21 mouse cellular contexts compared by ENCODE assay signal in genomic region chr17:45884021-45884722, GRCm38 (mm10).
DNase-seq lines count a peak whose midpoint lies in the region; ATAC-seq lines count a peak whose summit lies in the region.
"Had no signal": no experiment of that assay in that cellular context is flagged by ENCODE, and none has a peak within 500 bp of the region (broad histone marks: within the 10 kb centered on the region; RNA-seq: fewer than 3 reads in every experiment).

No protein-coding gene starts in this region.

- no peak overlapping the region for H3K4me2 ChIP-seq in kidney, embryonic 16.5 days (replicated peaks; ENCODE audit: low read depth, low read length)
- no peak overlapping the region for H3K4me2 ChIP-seq in intestine, embryonic 16.5 days (ENCODE audit: low read depth, low read length)
- H3K4me2 ChIP-seq in stomach, embryonic 16.5 days (ENCODE audit: low read depth, low read length): no peak overlapping the region
- H3K4me2 ChIP-seq: heart, embryonic 13.5 days; hindbrain, embryonic 15.5 days; limb, embryonic 13.5 days; lung, embryonic 14.5 days had no signal

- H3K9me3 ChIP-seq in kidney, embryonic 16.5 days (ENCODE audit: low read length): no peaks in the 10 kb centered on the region
- H3K9me3 ChIP-seq in intestine, embryonic 16.5 days (ENCODE audit: control insufficient read depth, low read length): no peaks in the 10 kb centered on the region
- H3K9me3 ChIP-seq in stomach, embryonic 16.5 days (replicated peaks; ENCODE audit: control insufficient read depth, low read length): no peaks in the 10 kb centered on the region
- H3K9me3 ChIP-seq: G1E; heart, embryonic 13.5 days; hindbrain, embryonic 15.5 days; limb, embryonic 13.5 days had no signal

- H3K27ac ChIP-seq in kidney, embryonic 16.5 days (ENCODE audit: low read length): no peak overlapping the region
- no peak overlapping the region for H3K27ac ChIP-seq in intestine, embryonic 16.5 days (ENCODE audit: low read length)
- no peak overlapping the region for H3K27ac ChIP-seq in stomach, embryonic 16.5 days (ENCODE audit: low read length)
- H3K27ac ChIP-seq: heart, embryonic 13.5 days; hindbrain, embryonic 15.5 days; limb, embryonic 13.5 days had no signal

- no peak for ATAC-seq in kidney, embryonic 16.5 days (ENCODE audit: low FRiP score, low TSS enrichment)
- peak; percentile 57 for ATAC-seq in intestine, embryonic 16.5 days
- 0 out of 2 replicates have a peak, but pooled peaks have one; percentile 26 for ATAC-seq in stomach, embryonic 16.5 days (ENCODE audit: insufficient read depth, low FRiP score)

- no peak overlapping the region for H3K4me3 ChIP-seq in kidney, embryonic 16.5 days (ENCODE audit: low read length)
- H3K4me3 ChIP-seq in intestine, embryonic 16.5 days (ENCODE audit: low read length): no peak overlapping the region
- no peak overlapping the region for H3K4me3 ChIP-seq in stomach, embryonic 16.5 days (replicated peaks; ENCODE audit: low read length)
- H3K4me3 ChIP-seq: heart, embryonic 13.5 days; hindbrain, embryonic 15.5 days; limb, embryonic 13.5 days had no signal

- WGBS in kidney, embryonic 16.5 days: 61% methylated on average over 9 of the region's 9 CpGs
- 48% methylated on average over 9 of the region's 9 CpGs for WGBS in intestine, embryonic 16.5 days
- WGBS in stomach, embryonic 16.5 days: 54% methylated on average over 9 of the region's 9 CpGs

- no peaks in the 10 kb centered on the region for H3K36me3 ChIP-seq in kidney, embryonic 16.5 days (ENCODE audit: insufficient read depth, low read length)
- no peaks in the 10 kb centered on the region for H3K36me3 ChIP-seq in intestine, embryonic 16.5 days (ENCODE audit: control insufficient read depth, insufficient read depth, low read length)
- H3K36me3 ChIP-seq in stomach, embryonic 16.5 days (ENCODE audit: control insufficient read depth, insufficient read depth, low read length): no peaks in the 10 kb centered on the region
- H3K36me3 ChIP-seq: G1E; heart, embryonic 13.5 days; hindbrain, embryonic 15.5 days; limb, embryonic 13.5 days had no signal

- no peak overlapping the region for H3K9ac ChIP-seq in kidney, embryonic 16.5 days (replicated peaks; ENCODE audit: low read length)
- no peak overlapping the region for H3K9ac ChIP-seq in intestine, embryonic 16.5 days (ENCODE audit: low read depth, low read length)
- H3K9ac ChIP-seq in stomach, embryonic 16.5 days (ENCODE audit: low read length): no peak overlapping the region
- H3K9ac ChIP-seq: heart, embryonic 13.5 days; hindbrain, embryonic 15.5 days; limb, embryonic 13.5 days; lung, embryonic 14.5 days had no signal

- peak; percentile 76 for DNase-seq in kidney, adult 18-20 months
- DNase-seq in kidney, postnatal 10 days: peak; percentile 65
- no peak for DNase-seq in urinary bladder, adult 2 months (ENCODE audit: low spot score)
- no peak for DNase-seq in adrenal gland, adult 2 months
- DNase-seq in T-cell, adult 2 months (ENCODE audit: low spot score): no peak
- DNase-seq: cerebellum, adult 8-10 months; gastrocnemius, postnatal 10 days; heart, adult 18-20 months; heart, postnatal 36 days; lung, embryonic 14.5 days; lung, postnatal 4 days; retina, postnatal 1 day; right cerebral cortex, postnatal 4 days; thymus, postnatal 25 days had no signal

- no peaks in the 10 kb centered on the region for H3K27me3 ChIP-seq in kidney, embryonic 16.5 days (ENCODE audit: insufficient read depth, low read length)
- H3K27me3 ChIP-seq in intestine, embryonic 16.5 days (replicated peaks; ENCODE audit: control insufficient read depth, insufficient read depth, low read length): no peaks in the 10 kb centered on the region
- H3K27me3 ChIP-seq in stomach, embryonic 16.5 days (ENCODE audit: control insufficient read depth, insufficient read depth, low read length): no peaks in the 10 kb centered on the region
- H3K27me3 ChIP-seq: hindbrain, embryonic 15.5 days had no signal

- peaks cover 36% of the 10 kb centered on the region for H3K4me1 ChIP-seq in kidney, embryonic 16.5 days (ENCODE audit: insufficient read depth, low read length)
- peaks cover 22% of the 10 kb centered on the region for H3K4me1 ChIP-seq in intestine, embryonic 16.5 days (ENCODE audit: control insufficient read depth, insufficient read depth, low read length)
- peaks cover 7% of the 10 kb centered on the region for H3K4me1 ChIP-seq in stomach, embryonic 16.5 days (ENCODE audit: control insufficient read depth, insufficient read depth, low read length)

Comparison
In these comparisons a context has a peak if more than half of its experiments do, and no peak if none do; other contexts are left out.
1. DNase-seq: peak in kidney, adult 18-20 months (single experiment) and kidney, postnatal 10 days (single experiment); none in urinary bladder, adult 2 months (single experiment), adrenal gland, adult 2 months (single experiment) and T-cell, adult 2 months (single experiment).